Mouse (Mus musculus) kidney, adult 18-20 months (tissue): ENCODE measurements at regions not wholly inside any gene's neighbourhood (a gene's known extent, or its start where the extent isn't known, plus 50 kb on each side); places are given as distances from the start of the nearest gene placed in this dataset.

Source experiments
- DNase-seq: peaks from one replicate; pipeline ENCODE4 v3.0.0; 2021

DNA sequence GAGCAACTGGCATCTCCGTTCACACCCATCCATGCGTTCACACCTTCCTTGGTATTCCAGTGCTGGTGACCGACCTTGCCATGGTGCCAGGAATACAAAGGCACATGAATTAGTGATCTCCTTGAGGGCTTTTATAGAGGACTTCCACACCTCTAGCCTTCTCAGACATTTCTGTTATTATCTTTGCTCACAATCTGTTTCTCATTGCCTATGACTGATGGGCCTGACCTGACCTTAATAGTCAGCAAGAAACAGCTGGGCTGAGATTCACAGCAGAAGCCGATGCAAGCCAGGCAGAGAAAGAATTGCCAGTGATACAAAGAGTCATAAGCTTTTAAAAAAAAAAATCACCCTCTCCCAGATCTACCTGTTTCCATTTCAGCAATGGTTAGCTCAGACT lies 197.7 kb upstream of the Gmds start:
- DNase-seq, result no peak

DNA sequence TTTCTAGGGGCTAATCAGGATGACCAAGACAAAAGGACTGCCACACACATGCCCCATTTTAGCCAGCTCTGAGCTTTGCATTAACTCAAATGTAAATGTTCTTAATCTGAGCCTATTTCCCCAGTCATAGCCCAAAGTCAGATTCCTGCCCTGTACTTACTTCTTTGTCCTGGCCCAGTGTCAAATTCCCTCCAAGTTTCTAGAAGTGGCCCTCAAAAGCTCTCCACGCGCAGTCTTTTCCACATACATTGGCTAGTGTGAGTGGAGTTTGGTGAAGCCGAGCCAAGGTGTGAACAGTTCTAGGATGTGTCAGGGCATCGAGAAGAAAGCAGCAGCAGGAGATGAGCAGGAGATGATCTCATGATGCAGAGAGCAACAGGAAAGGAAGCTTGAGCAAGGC lies 197.1 kb upstream of the Gmds start:
- no peak for DNase-seq

DNA sequence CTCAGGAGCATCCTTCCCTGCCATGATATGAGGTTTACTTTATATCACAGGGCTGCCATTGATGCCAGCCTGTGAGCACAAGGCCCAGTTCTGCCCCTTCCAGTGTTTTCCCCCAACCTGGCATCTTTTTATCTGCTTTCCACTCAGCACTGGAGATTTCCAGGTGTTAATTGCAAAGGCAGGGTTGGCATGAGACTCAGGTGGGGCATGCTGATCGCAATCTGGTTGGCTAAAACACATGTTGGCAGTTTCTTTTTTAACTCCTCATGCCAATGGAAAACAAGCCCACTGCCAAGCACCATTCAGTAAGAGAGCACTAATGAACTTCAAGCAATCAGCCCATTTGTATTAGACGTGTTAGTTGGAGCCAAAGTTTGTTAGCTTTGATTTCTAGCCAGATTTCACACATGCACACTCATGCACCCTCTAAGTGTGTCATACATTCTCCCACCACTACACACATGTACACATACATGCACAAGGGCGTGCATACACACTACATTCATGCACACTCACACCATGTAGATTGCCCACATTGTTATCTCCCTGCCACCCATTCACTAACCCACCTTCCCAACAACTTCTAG lies 192.5 kb upstream of the Gmds start:
- no peak for DNase-seq

GRCm38 (mm10) chr13:32518611-32519344 lies 180.2 kb upstream of the Gmds start:
- DNase-seq, result peak; percentile 29

- DNase-seq, result no peak
Measured at GRCm38 (mm10) chr13:32517514-32517913, 179.0 kb upstream of the Gmds start.

GRCm38 (mm10) chr13:32509231-32510023 lies 170.9 kb upstream of the Gmds start:
- no peak for DNase-seq

DNA sequence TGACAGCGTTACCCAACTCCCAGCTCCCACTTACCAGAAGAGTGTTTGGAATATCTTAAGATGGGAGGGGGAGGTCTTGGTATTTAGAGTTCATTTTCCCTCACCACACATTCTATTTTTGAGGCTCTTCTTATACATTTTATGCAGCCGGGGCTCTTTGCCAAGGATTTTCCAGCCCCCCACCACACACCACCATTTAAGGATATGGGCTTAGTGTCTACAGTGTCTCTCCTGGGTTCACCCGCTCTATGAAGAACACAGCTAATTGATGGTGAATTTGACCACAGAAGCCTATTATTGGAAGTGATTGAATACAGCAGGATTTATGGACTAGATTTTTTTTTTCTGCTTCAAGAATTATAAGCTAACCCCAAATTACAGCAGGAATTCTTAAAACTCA lies 169.9 kb upstream of the Gmds start:
- no peak for DNase-seq

GRCm38 (mm10) chr13:32507825-32508224 lies 169.3 kb upstream of the Gmds start:
- peak; percentile 27 for DNase-seq

GRCm38 (mm10) chr13:32498205-32498790 lies 159.8 kb upstream of the Gmds start:
- DNase-seq, result peak; percentile 62

- no peak for DNase-seq
Measured at GRCm38 (mm10) chr13:32496263-32496662, 157.7 kb upstream of the Gmds start.

- peak; percentile 46 for DNase-seq
Measured at GRCm38 (mm10) chr13:32495063-32495462, 156.5 kb upstream of the Gmds start.

DNA sequence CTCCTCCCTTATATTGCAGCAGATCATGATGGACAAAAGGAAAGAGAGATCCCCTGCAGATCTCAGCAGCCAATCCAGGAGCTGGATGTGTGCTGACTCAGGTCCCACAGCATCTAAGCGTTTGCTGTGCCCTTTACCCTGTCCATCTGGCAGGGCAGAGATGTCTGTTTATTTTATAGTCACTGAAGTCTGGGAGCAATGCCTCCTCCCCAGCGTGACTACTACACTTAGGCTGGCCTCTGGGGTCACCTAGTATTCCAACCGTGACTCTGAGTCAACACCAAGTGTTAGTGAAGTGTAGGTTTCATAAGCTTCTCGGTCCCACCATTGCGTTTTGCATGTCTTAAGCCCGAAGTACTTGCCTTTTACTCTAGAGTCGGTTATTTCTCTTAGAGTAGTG lies 155.3 kb upstream of the Gmds start:
- DNase-seq, result peak; percentile 58

- DNase-seq, result peak; percentile 72
Measured at GRCm38 (mm10) chr13:32493309-32493708, 154.8 kb upstream of the Gmds start.

GRCm38 (mm10) chr13:32492566-32492965 lies 154.0 kb upstream of the Gmds start:
- no peak for DNase-seq

DNA sequence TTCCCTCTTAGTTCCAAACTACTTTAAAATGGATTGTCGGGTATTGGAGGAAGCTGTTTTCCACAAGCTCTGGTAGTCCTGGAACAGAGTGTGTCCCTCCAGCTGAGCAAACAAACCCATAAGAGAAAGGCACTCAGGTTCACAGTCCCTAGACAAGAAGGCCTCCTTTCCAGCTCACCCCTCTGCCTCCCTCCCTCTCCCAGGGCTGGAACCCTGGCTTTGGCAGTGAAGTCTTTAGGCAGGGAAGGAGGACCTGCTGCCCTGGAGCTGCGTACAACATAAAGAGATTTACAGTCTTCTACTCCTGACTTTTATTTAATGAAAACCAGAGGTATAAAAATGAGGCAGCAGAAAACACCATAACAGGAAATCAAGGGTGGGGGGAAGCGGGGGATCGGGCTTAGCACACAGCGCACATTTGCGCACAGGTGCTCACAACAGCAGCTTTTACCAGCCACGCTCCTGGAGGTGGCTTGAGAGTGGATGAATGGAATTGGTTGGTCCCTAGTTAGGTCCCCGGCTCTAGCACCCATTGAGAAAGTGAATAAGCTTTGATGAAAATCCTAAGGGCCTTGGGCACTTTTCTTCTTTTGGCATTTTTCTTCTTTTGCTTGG lies 143.0 kb upstream of the Gmds start:
- DNase-seq, result no peak

GRCm38 (mm10) chr13:32480029-32480428 lies 141.5 kb upstream of the Gmds start:
- DNase-seq, result no peak

- DNase-seq, result no peak
Measured at GRCm38 (mm10) chr13:32479118-32479818, 140.7 kb upstream of the Gmds start.

GRCm38 (mm10) chr13:32465787-32466186 lies 127.2 kb upstream of the Gmds start:
- DNase-seq, result no peak

GRCm38 (mm10) chr13:32465041-32465682 lies 126.6 kb upstream of the Gmds start:
- no peak for DNase-seq

DNA sequence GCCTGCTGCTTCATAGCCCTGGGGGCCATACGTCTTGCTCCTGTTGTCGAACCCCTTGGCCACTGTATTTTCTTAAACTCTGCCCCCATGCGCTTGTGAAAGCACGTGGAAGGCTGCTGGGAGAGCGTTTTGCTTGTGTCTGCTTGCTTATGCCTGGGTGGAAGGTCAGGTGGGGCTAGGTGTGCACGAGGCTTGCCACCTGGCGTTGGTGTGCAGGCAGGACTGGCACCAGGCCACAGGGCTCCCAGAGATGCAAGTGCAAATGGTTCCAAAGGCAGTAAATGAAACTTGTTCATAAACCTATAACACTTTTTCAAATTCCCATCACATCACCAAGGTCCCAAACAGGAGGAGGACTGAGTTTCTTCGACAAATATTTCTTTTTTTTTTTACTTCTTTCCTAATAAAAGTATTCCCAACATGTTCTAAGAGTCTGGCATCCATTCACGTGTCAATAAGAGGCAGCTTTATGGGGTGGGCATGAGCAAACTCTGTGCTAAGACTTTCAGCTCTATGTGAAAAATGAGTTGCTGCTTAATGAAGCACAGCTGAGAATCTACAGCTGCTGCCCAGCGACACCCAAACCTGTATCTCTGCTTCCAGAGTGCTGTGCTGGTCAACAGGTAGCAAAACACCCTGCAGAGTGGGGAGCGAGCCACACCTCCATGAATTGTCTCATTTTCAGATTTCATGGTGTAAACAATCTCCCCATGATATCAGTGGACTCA lies 116.0 kb upstream of the Gmds start:
- no peak for DNase-seq

DNA sequence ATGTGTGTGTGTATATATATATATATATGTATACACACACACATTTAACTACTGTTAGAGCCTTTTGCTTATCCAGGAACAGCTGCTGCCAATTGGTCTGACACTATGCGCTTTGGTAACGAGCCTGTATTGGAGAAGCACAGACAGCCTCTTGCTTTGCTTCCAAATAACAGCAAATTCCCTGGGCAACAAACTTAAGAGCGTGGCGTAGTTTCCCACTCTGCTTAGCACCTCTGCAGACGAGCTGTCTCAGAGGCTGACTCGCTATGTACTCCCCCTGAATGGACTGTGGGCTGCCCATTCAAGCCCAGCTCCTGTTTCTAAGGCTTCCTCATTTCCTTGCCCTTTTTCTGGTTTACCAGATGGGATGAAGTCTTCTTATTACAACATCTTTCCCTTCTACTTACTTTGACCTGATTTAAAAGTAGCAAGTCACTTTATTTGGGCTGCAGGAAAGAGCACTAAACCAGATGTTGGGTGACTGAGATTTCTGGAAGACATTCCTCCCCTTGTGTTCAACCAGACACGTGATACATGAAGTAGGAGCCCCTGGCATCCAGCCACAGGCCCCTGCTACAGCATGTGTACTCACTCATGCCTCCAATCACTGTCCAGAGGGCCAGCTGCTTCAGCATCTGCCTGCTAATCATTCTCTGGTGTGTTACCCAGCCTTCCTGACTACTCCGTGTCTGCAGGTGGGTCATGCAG lies 111.3 kb upstream of the Gmds start:
- no peak for DNase-seq
